Mouse (Mus musculus): ENCODE data around the gene Ckap5. TPM values are rescaled to one million over a fixed set of nuclear protein-coding genes. Genes with fewer than 3 reads are reported as not detected.

The Ckap5 gene
- polyA plus RNA-seq, 1 experiment, result 2.7 TPM

- WGBS, result 66% methylated on average over 14 of the region's 14 CpGs
- Histone ChIP-seq H3K27me3 (ENCODE audit: control insufficient read depth, insufficient read depth, low read length) (no peaks in the 10 kb centered on the region), H3K4me1 (ENCODE audit: control insufficient read depth, insufficient read depth, insufficient read length, low read length) (peaks cover 26% of the 10 kb centered on the region), H3K4me3 (ENCODE audit: low read depth, low read length) (0 out of 2 replicates have a peak overlapping the region, but pooled peaks have one; percentile 15), H3K27ac (ENCODE audit: insufficient read depth, low read depth, low read length) (no peak overlapping the region), H3K36me3 (ENCODE audit: control insufficient read depth, insufficient read depth, low read length) (peaks cover 39% of the 10 kb centered on the region)
- TF ChIP-seq CTCF (IDR thresholded peaks at IDR 0.05; ENCODE audit: extremely low read depth, insufficient read length, insufficient replicate concordance, low read depth, low read length) (no peak), POLR2A (IDR thresholded peaks at IDR 0.05; ENCODE audit: low read depth, low read length) (no peak)
Observed at GRCm38 (mm10) chr2:91651458-91652258, 125.1 kb downstream of the Ckap5 start.

- Histone ChIP-seq H3K36me3 (ENCODE audit: control insufficient read depth, insufficient read depth, low read length) (peaks cover 40% of the 10 kb centered on the region), H3K27me3 (ENCODE audit: control insufficient read depth, insufficient read depth, low read length) (no peaks in the 10 kb centered on the region), H3K27ac (ENCODE audit: insufficient read depth, low read depth, low read length) (no peak overlapping the region), H3K4me3 (ENCODE audit: low read depth, low read length) (no peak overlapping the region), H3K4me1 (ENCODE audit: control insufficient read depth, insufficient read depth, insufficient read length, low read length) (peaks cover 31% of the 10 kb centered on the region)
- TF ChIP-seq CTCF (IDR thresholded peaks at IDR 0.05; ENCODE audit: extremely low read depth, insufficient read length, insufficient replicate concordance, low read depth, low read length) (no peak), POLR2A (IDR thresholded peaks at IDR 0.05; ENCODE audit: low read depth, low read length) (no peak)
- 73% methylated on average over 6 of the region's 6 CpGs for WGBS
Observed at GRCm38 (mm10) chr2:91652863-91653262, 126.3 kb downstream of the Ckap5 start.

GRCm38 (mm10) chr2:91655388-91655787 is 128.8 kb downstream of the Ckap5 start:
- Histone ChIP-seq H3K36me3 (ENCODE audit: control insufficient read depth, insufficient read depth, low read length) (peaks cover 58% of the 10 kb centered on the region), H3K4me3 (ENCODE audit: low read depth, low read length) (no peak overlapping the region), H3K4me1 (ENCODE audit: control insufficient read depth, insufficient read depth, insufficient read length, low read length) (peaks cover 28% of the 10 kb centered on the region), H3K27me3 (ENCODE audit: control insufficient read depth, insufficient read depth, low read length) (no peaks in the 10 kb centered on the region), H3K27ac (ENCODE audit: insufficient read depth, low read depth, low read length) (peak overlapping the region; percentile 41)
- WGBS, result 30% methylated on average over 5 of the region's 5 CpGs
- no peak for TF ChIP-seq CTCF (IDR thresholded peaks at IDR 0.05; ENCODE audit: extremely low read depth, insufficient read length, insufficient replicate concordance, low read depth, low read length)
- TF ChIP-seq POLR2A (IDR thresholded peaks at IDR 0.05; ENCODE audit: low read depth, low read length), result no peak

- TF ChIP-seq CTCF (IDR thresholded peaks at IDR 0.05; ENCODE audit: extremely low read depth, insufficient read length, insufficient replicate concordance, low read depth, low read length) (no peak), POLR2A (IDR thresholded peaks at IDR 0.05; ENCODE audit: low read depth, low read length) (no peak)
- H3K4me3 ChIP-seq (ENCODE audit: low read depth, low read length), result no peak overlapping the region
- no peaks in the 10 kb centered on the region for H3K27me3 ChIP-seq (ENCODE audit: control insufficient read depth, insufficient read depth, low read length)
- peaks cover 59% of the 10 kb centered on the region for H3K36me3 ChIP-seq (ENCODE audit: control insufficient read depth, insufficient read depth, low read length)
- 0 out of 2 replicates have a peak overlapping the region, but pooled peaks have one; percentile 11 for H3K27ac ChIP-seq (ENCODE audit: insufficient read depth, low read depth, low read length)
- peaks cover 28% of the 10 kb centered on the region for H3K4me1 ChIP-seq (ENCODE audit: control insufficient read depth, insufficient read depth, insufficient read length, low read length)
- 53% methylated on average over 6 of the region's 6 CpGs for WGBS
Observed at GRCm38 (mm10) chr2:91655827-91656226, 129.3 kb downstream of the Ckap5 start.

- peaks cover 28% of the 10 kb centered on the region for H3K4me1 ChIP-seq (ENCODE audit: control insufficient read depth, insufficient read depth, insufficient read length, low read length)
- H3K36me3 ChIP-seq (ENCODE audit: control insufficient read depth, insufficient read depth, low read length), result peaks cover 68% of the 10 kb centered on the region
- H3K27ac ChIP-seq (ENCODE audit: insufficient read depth, low read depth, low read length), result no peak overlapping the region
- no peak overlapping the region for H3K4me3 ChIP-seq (ENCODE audit: low read depth, low read length)
- no peaks in the 10 kb centered on the region for H3K27me3 ChIP-seq (ENCODE audit: control insufficient read depth, insufficient read depth, low read length)
- WGBS, result 26% methylated on average over 8 of the region's 8 CpGs
- TF ChIP-seq POLR2A (IDR thresholded peaks at IDR 0.05; ENCODE audit: low read depth, low read length) (no peak), CTCF (IDR thresholded peaks at IDR 0.05; ENCODE audit: extremely low read depth, insufficient read length, insufficient replicate concordance, low read depth, low read length) (peak; percentile 40; the same call in 1 of the 2 replicates)
Observed at GRCm38 (mm10) chr2:91656774-91657173, 130.2 kb downstream of the Ckap5 start.

GRCm38 (mm10) chr2:91659657-91660056 is 133.1 kb downstream of the Ckap5 start:
- WGBS, result 95% methylated on average over 8 of the region's 8 CpGs
- H3K4me3 ChIP-seq (ENCODE audit: low read depth, low read length), result no peak overlapping the region
- TF ChIP-seq POLR2A (IDR thresholded peaks at IDR 0.05; ENCODE audit: low read depth, low read length) (no peak), CTCF (IDR thresholded peaks at IDR 0.05; ENCODE audit: extremely low read depth, insufficient read length, insufficient replicate concordance, low read depth, low read length) (no peak)
- no peak overlapping the region for H3K27ac ChIP-seq (ENCODE audit: insufficient read depth, low read depth, low read length)
- peaks cover 73% of the 10 kb centered on the region for H3K36me3 ChIP-seq (ENCODE audit: control insufficient read depth, insufficient read depth, low read length)
- H3K4me1 ChIP-seq (ENCODE audit: control insufficient read depth, insufficient read depth, insufficient read length, low read length), result peaks cover 25% of the 10 kb centered on the region
- H3K27me3 ChIP-seq (ENCODE audit: control insufficient read depth, insufficient read depth, low read length), result no peaks in the 10 kb centered on the region

GRCm38 (mm10) chr2:91660981-91661380 is 134.4 kb downstream of the Ckap5 start:
- 75% methylated on average over 6 of the region's 6 CpGs for WGBS
- Histone ChIP-seq H3K4me1 (ENCODE audit: control insufficient read depth, insufficient read depth, insufficient read length, low read length) (peaks cover 13% of the 10 kb centered on the region), H3K4me3 (ENCODE audit: low read depth, low read length) (no peak overlapping the region), H3K36me3 (ENCODE audit: control insufficient read depth, insufficient read depth, low read length) (peaks cover 77% of the 10 kb centered on the region), H3K27ac (ENCODE audit: insufficient read depth, low read depth, low read length) (peak overlapping the region; percentile 54), H3K27me3 (ENCODE audit: control insufficient read depth, insufficient read depth, low read length) (no peaks in the 10 kb centered on the region)
- no peak for TF ChIP-seq POLR2A (IDR thresholded peaks at IDR 0.05; ENCODE audit: low read depth, low read length)
- TF ChIP-seq CTCF (IDR thresholded peaks at IDR 0.05; ENCODE audit: extremely low read depth, insufficient read length, insufficient replicate concordance, low read depth, low read length), result no peak
